Mouse (Mus musculus): ENCODE data around the gene Rab12. TPM values are rescaled to one million over a fixed set of nuclear protein-coding genes. Genes with fewer than 3 reads are reported as not detected.

Gene Rab12
- polyA plus RNA-seq, 1 experiment from 2014 or later: 51.0 TPM

Other genes with a start within 250 kb of the Rab12 start
- gene Mtcl1, start 70.0 kb downstream of the Rab12 start, polyA plus RNA-seq (2016; fragmentation: Nextera tagmentation; extraction: Ambion mirVana): 72.5 and 91.2 TPM in 2 replicates
- not detected in 2 replicates for gene Themis3, start 74.9 kb upstream of the Rab12 start, polyA plus RNA-seq (2016; fragmentation: Nextera tagmentation; extraction: Ambion mirVana)